Mouse (Mus musculus): ENCODE data around the gene Cerkl. TPM values are rescaled to one million over a fixed set of nuclear protein-coding genes. Genes with fewer than 3 reads are reported as not detected.

Gene Cerkl
- 0.80 and 1.1 TPM in 2 replicates for polyA plus RNA-seq (2015; fragmentation: Nextera tagmentation; extraction: Ambion mirVana)

GRCm38 (mm10) chr2:79456575-79457349 lies at the start of gene Cerkl, which contains the start of gene Neurod1:
Cerkl (minus strand) TSS chr2:79456785.
Neurod1 (minus strand) TSS chr2:79456751.
- peaks cover 32% of the 10 kb centered on the region for H3K4me1 ChIP-seq
- H3K36me3 ChIP-seq (replicated peaks) = no peaks in the 10 kb centered on the region
- peak within 1 kb of the TSS; percentile 63 for H3K4me2 ChIP-seq
- WGBS = 1% methylated on average over 42 of the region's 42 CpGs
- H3K27ac ChIP-seq = no peak within 1 kb of the TSS; the same call in 1 of the 2 replicates
- peak within 1 kb of the TSS; percentile 28; the same call in 1 of the 2 replicates for H3K9ac ChIP-seq
- peak; percentile 90 for ATAC-seq (replicated peaks)
- peak within 1 kb of the TSS; percentile 44 for H3K4me3 ChIP-seq
- no peaks in the 10 kb centered on the region for H3K9me3 ChIP-seq
- peaks cover 18% of the 10 kb centered on the region for H3K27me3 ChIP-seq (replicated peaks)

- H3K27me3 ChIP-seq (replicated peaks) = peaks cover 5% of the 10 kb centered on the region; the same call in 1 of the 2 replicates
- peak; percentile 88 for ATAC-seq (replicated peaks)
- H3K36me3 ChIP-seq (replicated peaks) = no peaks in the 10 kb centered on the region
- H3K9me3 ChIP-seq = no peaks in the 10 kb centered on the region
- H3K4me3 ChIP-seq = no peak overlapping the region
- H3K4me2 ChIP-seq = no peak overlapping the region
- 22% methylated on average over 10 of the region's 10 CpGs for WGBS
- H3K9ac ChIP-seq = no peak overlapping the region
- no peaks in the 10 kb centered on the region for H3K4me1 ChIP-seq
- H3K27ac ChIP-seq = no peak overlapping the region
These were observed 42.6 kb upstream of the Cerkl start for GRCm38 (mm10) chr2:79498990-79499755.

- Histone ChIP-seq H3K27me3 (replicated peaks) (no peaks in the 10 kb centered on the region), H3K4me3 (no peak overlapping the region), H3K27ac (no peak overlapping the region), H3K4me2 (no peak overlapping the region), H3K4me1 (no peaks in the 10 kb centered on the region), H3K36me3 (replicated peaks) (no peaks in the 10 kb centered on the region), H3K9me3 (no peaks in the 10 kb centered on the region), H3K9ac (no peak overlapping the region)
- WGBS = 59% methylated on average over 3 of the region's 3 CpGs
- ATAC-seq (replicated peaks) = no peak
These were observed 28.5 kb upstream of the Cerkl start for GRCm38 (mm10) chr2:79485127-79485526.

GRCm38 (mm10) chr2:79482511-79482910 lies 25.9 kb upstream of the Cerkl start:
- Histone ChIP-seq H3K4me1 (no peaks in the 10 kb centered on the region), H3K9ac (no peak overlapping the region), H3K4me3 (no peak overlapping the region), H3K9me3 (no peaks in the 10 kb centered on the region), H3K36me3 (replicated peaks) (no peaks in the 10 kb centered on the region), H3K27me3 (replicated peaks) (no peaks in the 10 kb centered on the region), H3K27ac (no peak overlapping the region), H3K4me2 (no peak overlapping the region)
- WGBS = 96% methylated on average over 2 of the region's 2 CpGs
- ATAC-seq (replicated peaks) = no peak

- 86% methylated on average over 4 of the region's 4 CpGs for WGBS
- no peak overlapping the region for H3K4me2 ChIP-seq
These were observed 5.8 kb upstream of the Cerkl start for GRCm38 (mm10) chr2:79462411-79462810.

GRCm38 (mm10) chr2:79461861-79462260 lies 5.3 kb upstream of the Cerkl start:
- peaks cover 24% of the 10 kb centered on the region for H3K27me3 ChIP-seq (replicated peaks)
- ATAC-seq (replicated peaks) = no peak
- H3K36me3 ChIP-seq (replicated peaks) = no peaks in the 10 kb centered on the region
- H3K27ac ChIP-seq = no peak overlapping the region
- H3K9ac ChIP-seq = no peak overlapping the region
- peaks cover 19% of the 10 kb centered on the region for H3K4me1 ChIP-seq
- no peak overlapping the region for H3K4me3 ChIP-seq
- no peaks in the 10 kb centered on the region for H3K9me3 ChIP-seq
- WGBS = 79% methylated on average over 2 of the region's 2 CpGs
- no peak overlapping the region for H3K4me2 ChIP-seq

More at GRCm38 (mm10) chr2:79462411-79462810, 5.8 kb upstream of the Cerkl start:
- ATAC-seq (replicated peaks) = no peak
- Histone ChIP-seq H3K27ac (no peak overlapping the region), H3K4me1 (peaks cover 19% of the 10 kb centered on the region), H3K4me3 (no peak overlapping the region), H3K9ac (no peak overlapping the region), H3K9me3 (no peaks in the 10 kb centered on the region), H3K27me3 (replicated peaks) (peaks cover 21% of the 10 kb centered on the region), H3K36me3 (replicated peaks) (no peaks in the 10 kb centered on the region)

GRCm38 (mm10) chr2:79460586-79460985 lies 4.0 kb upstream of the Cerkl start:
- ATAC-seq (replicated peaks) = no peak
- Histone ChIP-seq H3K4me1 (peaks cover 23% of the 10 kb centered on the region), H3K27ac (no peak overlapping the region), H3K36me3 (replicated peaks) (no peaks in the 10 kb centered on the region), H3K4me2 (no peak overlapping the region), H3K4me3 (no peak overlapping the region), H3K9ac (no peak overlapping the region), H3K9me3 (no peaks in the 10 kb centered on the region), H3K27me3 (replicated peaks) (peaks cover 24% of the 10 kb centered on the region)
- WGBS = 17% methylated on average over 2 of the region's 2 CpGs

GRCm38 (mm10) chr2:79460107-79460506 lies 3.5 kb upstream of the Cerkl start:
- peak overlapping the region; percentile 67 for H3K27ac ChIP-seq
- no peaks in the 10 kb centered on the region for H3K36me3 ChIP-seq (replicated peaks)
- 4% methylated on average over 14 of the region's 14 CpGs for WGBS
- H3K4me1 ChIP-seq = peaks cover 23% of the 10 kb centered on the region
- H3K4me3 ChIP-seq = peak overlapping the region; percentile 22
- peak overlapping the region; percentile 47 for H3K4me2 ChIP-seq
- H3K9ac ChIP-seq = peak overlapping the region; percentile 28; the same call in 1 of the 2 replicates
- no peaks in the 10 kb centered on the region for H3K9me3 ChIP-seq
- peaks cover 24% of the 10 kb centered on the region for H3K27me3 ChIP-seq (replicated peaks)
- no peak for ATAC-seq (replicated peaks)

- peak overlapping the region; percentile 47 for H3K4me2 ChIP-seq
- ATAC-seq (replicated peaks) = no peak; the same call in 1 of the 2 replicates
- H3K9ac ChIP-seq = peak overlapping the region; percentile 28; the same call in 1 of the 2 replicates
- peak overlapping the region; percentile 22 for H3K4me3 ChIP-seq
- H3K27me3 ChIP-seq (replicated peaks) = peaks cover 24% of the 10 kb centered on the region
- peaks cover 26% of the 10 kb centered on the region for H3K4me1 ChIP-seq
- H3K36me3 ChIP-seq (replicated peaks) = no peaks in the 10 kb centered on the region
- H3K27ac ChIP-seq = peak overlapping the region; percentile 67
- WGBS = 2% methylated on average over 44 of the region's 44 CpGs
- H3K9me3 ChIP-seq = no peaks in the 10 kb centered on the region
These were observed 2.8 kb upstream of the Cerkl start for GRCm38 (mm10) chr2:79459061-79460045.

GRCm38 (mm10) chr2:79457932-79458331 lies 1.3 kb upstream of the Cerkl start:
- Histone ChIP-seq H3K27me3 (replicated peaks) (peaks cover 24% of the 10 kb centered on the region), H3K9me3 (no peaks in the 10 kb centered on the region), H3K4me2 (no peak overlapping the region), H3K9ac (no peak overlapping the region), H3K36me3 (replicated peaks) (no peaks in the 10 kb centered on the region), H3K27ac (no peak overlapping the region), H3K4me1 (peaks cover 32% of the 10 kb centered on the region), H3K4me3 (no peak overlapping the region)
- 28% methylated on average over 3 of the region's 3 CpGs for WGBS
- no peak for ATAC-seq (replicated peaks)

- Histone ChIP-seq H3K4me1 (peaks cover 32% of the 10 kb centered on the region), H3K27me3 (replicated peaks) (peaks cover 22% of the 10 kb centered on the region), H3K4me3 (no peak overlapping the region), H3K9me3 (no peaks in the 10 kb centered on the region), H3K27ac (no peak overlapping the region), H3K36me3 (replicated peaks) (no peaks in the 10 kb centered on the region), H3K4me2 (peak overlapping the region; percentile 63; the same call in 1 of the 2 replicates), H3K9ac (no peak overlapping the region)
- no peak for ATAC-seq (replicated peaks)
- 50% methylated on average over 3 of the region's 3 CpGs for WGBS
These were observed 849 bp upstream of the Cerkl start for GRCm38 (mm10) chr2:79457434-79457833.
